Mouse (Mus musculus): ENCODE data around the gene Vmn2r124.
"Not testable (repeated sequence)": the region's sequence is repeated elsewhere in the genome, so short reads cannot be mapped to it uniquely, and the experiment has no call there.

The Vmn2r124 gene

GRCm38 (mm10) chr17:18049124-18049523, at the start of gene Vmn2r124:
TSS of gene Vmn2r124 (plus strand) at chr17:18049424.
- no peak for DNase-seq (ENCODE audit: low spot score in 2 of 2)

- no peak for DNase-seq (ENCODE audit: low spot score in 2 of 2)
Observed at GRCm38 (mm10) chr17:18004752-18005151, 44.5 kb upstream of the Vmn2r124 start.

GRCm38 (mm10) chr17:18021433-18021832, 27.8 kb upstream of the Vmn2r124 start, which contains the start of gene Fpr-rs4:
TSS of gene Fpr-rs4 (plus strand) at chr17:18021733.
- no peak for DNase-seq (ENCODE audit: low spot score in 2 of 2)

- DNase-seq (ENCODE audit: low spot score in 2 of 2): not testable (repeated sequence)
Observed at GRCm38 (mm10) chr17:18084716-18085115, 35.5 kb downstream of the Vmn2r124 start, which contains the start of gene Vmn2r91. TSS of gene Vmn2r91 (plus strand) at chr17:18085016.

- DNase-seq (ENCODE audit: low spot score in 2 of 2): not testable (repeated sequence)
Observed at GRCm38 (mm10) chr17:18095626-18096025, 46.4 kb downstream of the Vmn2r124 start.

GRCm38 (mm10) chr17:18102265-18102664, 53.0 kb downstream of the Vmn2r124 start:
- not testable (repeated sequence) for DNase-seq (ENCODE audit: low spot score in 2 of 2)

Measured in spleen, postnatal 10 days (tissue).